Mouse (Mus musculus) erythroblast, adult 5-6 weeks (primary cell): ENCODE measurements around the gene Hadhb. TPM values are rescaled to one million over a fixed set of nuclear protein-coding genes. Genes with fewer than 3 reads are reported as not detected.
A peak's percentile ranks its signal among the peaks of the same experiment; 100 is the strongest.

Experiments used
- ATAC-seq: replicated peaks from 2 replicates; pipeline ENCODE4 v1.8.0; 2016; ENCODE audit warnings: moderate number of reproducible peaks, mild to moderate bottlenecking, moderate TSS enrichment, inconsistent platforms; ENCODE audit not compliant: poor library complexity, low FRiP score, severe bottlenecking
- total RNA-seq, 2 experiments: library from RNA; stranded (forward) in 1 of 2; stranded (reverse) in 1 of 2; fragments of 150-400 nt in 1 of 2; fragments of 200-764, 138-1000 nt in 1 of 2; gene quantifications; 2 replicates each; pipeline versions ENCODE4 v1.2.3 to v1.2.4; 2015 to 2017; ENCODE audit warnings: low replicate concordance in 2 of 2

Gene Hadhb
- total RNA-seq (2015; ENCODE audit: low replicate concordance) (36.1 and 37.4 TPM in 2 replicates), total RNA-seq (2017; ENCODE audit: low replicate concordance) (30.8 and 35.7 TPM in 2 replicates)

DNA sequence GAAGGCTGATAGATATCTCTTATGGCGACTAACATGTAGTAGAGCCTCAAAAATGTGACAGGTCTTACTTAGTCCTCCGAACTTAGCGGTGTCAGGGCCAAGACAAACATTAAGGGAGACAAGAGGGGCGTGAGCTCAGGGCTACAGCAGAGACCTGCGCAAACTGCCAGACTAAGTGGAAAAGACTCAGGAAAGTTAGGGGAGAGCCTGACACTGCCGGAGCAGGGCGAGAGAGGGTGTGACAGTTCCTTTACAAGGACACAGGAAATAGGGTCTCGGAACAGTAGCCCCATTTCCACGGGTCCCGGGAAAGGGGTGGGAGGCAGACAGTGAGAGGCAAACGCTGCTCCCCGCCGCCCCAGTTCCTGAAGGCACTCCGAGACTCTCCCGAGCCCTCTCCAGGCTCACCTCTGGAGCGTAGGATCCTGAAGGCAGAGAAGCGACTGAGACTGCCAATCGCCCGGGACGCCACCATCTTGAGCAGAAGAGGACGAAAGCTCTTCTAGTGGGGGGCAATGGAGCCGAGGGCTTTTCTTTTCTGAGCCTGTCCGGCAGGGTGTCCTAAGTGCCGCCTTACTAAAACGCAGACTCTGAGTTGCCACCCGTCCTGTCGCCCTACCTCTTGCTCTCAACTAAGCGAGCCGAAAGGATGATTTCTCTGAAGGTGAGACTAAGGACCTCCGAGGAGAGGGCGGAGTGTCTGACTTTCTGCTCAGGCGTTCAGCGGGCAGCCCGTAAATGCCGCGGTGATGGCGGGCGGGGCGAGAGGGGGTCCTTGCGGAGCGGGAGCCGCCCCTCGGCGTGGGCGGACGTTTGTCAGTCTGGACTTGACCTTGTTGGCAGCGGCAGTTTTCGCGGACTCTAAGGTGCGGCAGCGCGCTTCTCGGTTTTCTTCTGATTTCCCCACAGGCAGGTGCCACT is at the start of gene Hadhb, which contains the start of gene Hadha:
TSS of gene Hadhb (plus strand) at position 775 of the 921 bp plus-strand sequence.
TSS of gene Hadha (minus strand) at position 689 of the 921 bp plus-strand sequence.
- ATAC-seq, result peak; percentile 93

DNA sequence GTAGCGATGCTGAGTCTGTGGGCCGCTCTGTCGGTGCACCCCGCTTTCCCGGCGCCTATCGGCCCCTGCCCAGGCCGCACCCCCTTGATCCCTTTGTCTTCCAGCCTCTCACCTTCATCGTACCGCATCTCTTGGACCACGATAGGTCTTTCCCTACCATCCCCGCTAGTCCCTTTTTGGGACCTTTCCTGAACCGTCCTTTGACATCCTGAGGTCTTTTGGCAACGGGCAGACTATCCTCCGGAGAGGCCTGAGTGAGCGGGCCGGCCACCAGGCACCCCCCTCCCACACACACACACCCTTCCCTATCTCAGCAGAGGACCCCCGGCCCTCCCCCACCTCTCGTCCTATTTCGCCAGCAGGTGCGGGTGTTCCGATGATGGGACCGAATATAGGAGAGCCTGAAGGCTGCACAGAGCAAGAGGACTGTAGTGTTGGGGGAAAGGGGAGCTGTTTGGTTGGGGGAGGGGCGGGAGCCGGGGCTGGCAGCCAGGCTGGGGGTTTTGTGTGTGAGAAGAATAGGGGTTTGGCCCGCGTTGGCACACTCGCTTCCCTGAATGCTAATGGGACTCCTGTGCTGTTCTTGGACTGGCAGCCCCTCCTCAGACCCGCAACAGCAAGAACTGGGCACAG is 49.3 kb upstream of the Hadhb start, which contains the start of gene 3110082J24Rik:
TSS of gene 3110082J24Rik (minus strand) at position 419 of the 633 bp plus-strand sequence.
- ATAC-seq, result no peak

GRCm38 (mm10) chr5:30106756-30107155 is 48.3 kb upstream of the Hadhb start:
- ATAC-seq, result no peak

DNA sequence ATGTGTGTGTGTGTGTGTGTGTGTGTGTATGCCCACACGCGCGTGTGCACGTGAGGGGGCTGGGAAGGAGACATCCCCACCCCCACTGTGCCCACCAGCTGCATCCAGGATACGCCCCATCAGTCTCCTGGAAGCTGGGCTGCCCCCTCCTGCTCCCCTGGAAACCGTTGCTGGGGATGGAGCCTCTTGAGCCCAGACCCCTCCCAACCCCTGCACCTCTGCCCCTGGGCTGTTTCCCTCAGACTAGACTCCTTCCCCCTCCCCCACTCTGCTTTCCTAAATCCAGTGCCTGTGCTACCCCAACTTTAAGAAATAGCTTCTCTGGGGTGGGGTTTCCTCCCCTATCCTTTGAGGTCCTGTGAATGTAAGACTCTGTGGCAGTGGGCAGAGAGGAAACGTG is 47.9 kb upstream of the Hadhb start:
- no peak for ATAC-seq

DNA sequence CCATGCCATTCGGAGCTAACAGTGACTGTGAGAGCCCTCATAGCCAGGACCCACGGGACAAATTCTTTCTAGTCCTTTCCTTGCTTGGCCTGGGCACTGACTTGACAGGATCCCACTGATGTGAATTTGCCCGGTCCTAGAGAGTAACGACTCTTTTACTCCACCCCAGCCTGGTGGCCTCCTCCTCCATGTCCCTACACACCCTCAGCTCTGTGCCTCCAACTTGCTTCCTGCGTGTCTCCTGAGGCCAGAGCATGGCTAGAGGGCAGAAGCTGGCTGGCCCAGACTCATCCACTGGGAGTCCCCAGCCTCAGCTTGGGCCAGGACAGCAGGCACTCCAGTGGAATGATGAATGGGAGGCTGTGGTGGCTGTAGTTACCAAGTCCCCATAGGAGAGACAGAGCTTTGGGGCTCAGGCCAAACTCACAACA is 47.4 kb upstream of the Hadhb start:
- ATAC-seq, result no peak

DNA sequence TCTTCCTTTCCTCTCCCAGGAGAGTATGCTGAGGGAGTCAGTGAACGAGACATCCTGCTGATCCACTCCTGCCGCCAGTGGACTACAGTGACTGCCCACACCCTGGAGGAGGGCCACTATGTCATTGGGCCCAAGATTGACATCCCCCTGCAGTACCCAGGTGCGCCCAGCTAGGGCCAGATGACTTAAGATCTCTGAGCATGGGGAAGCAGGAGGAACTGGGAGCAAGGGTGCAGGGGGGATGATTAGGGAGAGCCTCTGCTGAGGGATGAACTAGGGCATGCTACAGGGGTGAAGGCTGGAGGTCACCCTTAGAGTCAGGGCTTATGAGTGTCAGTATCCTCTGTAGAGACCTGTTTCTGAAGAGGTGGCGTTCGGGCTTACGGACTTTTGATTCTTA is 46.8 kb upstream of the Hadhb start:
- no peak for ATAC-seq

DNA sequence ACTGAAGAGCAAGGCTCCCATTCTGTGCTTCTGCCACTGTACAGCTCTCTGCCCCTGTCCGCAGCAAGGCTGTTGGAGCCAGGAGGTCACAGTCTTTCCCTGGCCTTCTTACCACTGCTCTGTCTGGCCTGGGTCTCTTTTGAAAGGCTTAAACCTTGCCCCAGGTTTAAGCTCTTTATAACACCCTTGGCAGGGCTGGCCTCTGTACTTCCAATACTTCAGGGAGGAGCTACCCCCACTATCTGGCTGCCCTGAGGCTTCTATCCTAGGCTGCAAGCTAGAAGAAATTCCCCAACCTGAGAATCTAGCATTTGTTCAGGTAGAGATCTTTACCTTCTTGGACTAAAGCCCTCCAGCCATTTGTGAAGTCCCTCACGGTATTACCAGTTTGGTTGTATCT is 45.1 kb upstream of the Hadhb start:
- ATAC-seq, result no peak

- no peak for ATAC-seq
Observed at GRCm38 (mm10) chr5:30110371-30111060, 44.5 kb upstream of the Hadhb start.

GRCm38 (mm10) chr5:30111126-30111525 is 43.9 kb upstream of the Hadhb start:
- no peak for ATAC-seq

- no peak for ATAC-seq
Observed at GRCm38 (mm10) chr5:30111771-30112170, 43.3 kb upstream of the Hadhb start.

DNA sequence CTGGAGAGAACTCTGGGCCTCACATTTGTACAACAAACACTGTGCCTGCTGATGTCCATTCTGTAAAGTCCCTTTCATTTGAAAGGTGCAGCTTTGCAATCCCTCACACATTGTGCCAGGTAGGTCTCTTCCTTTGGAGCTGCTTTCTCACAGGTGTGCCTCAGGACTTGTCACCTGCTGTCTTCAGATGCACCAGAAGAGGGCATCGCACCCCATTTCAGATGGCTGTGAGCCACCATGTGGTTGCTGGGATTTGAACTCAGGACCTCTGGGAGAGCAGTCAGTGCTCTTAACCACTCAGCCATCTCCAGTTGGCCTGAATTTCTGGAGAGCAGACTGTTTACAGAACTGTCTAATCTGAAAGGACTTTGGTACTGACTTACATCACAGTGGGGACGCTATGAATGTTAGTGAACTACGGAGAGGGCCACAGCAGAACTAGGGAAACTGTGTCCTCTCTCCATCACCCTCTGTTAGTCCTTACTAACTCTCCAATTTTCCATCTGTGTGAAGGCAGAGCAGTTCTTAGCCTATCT is 42.4 kb upstream of the Hadhb start:
- no peak for ATAC-seq

DNA sequence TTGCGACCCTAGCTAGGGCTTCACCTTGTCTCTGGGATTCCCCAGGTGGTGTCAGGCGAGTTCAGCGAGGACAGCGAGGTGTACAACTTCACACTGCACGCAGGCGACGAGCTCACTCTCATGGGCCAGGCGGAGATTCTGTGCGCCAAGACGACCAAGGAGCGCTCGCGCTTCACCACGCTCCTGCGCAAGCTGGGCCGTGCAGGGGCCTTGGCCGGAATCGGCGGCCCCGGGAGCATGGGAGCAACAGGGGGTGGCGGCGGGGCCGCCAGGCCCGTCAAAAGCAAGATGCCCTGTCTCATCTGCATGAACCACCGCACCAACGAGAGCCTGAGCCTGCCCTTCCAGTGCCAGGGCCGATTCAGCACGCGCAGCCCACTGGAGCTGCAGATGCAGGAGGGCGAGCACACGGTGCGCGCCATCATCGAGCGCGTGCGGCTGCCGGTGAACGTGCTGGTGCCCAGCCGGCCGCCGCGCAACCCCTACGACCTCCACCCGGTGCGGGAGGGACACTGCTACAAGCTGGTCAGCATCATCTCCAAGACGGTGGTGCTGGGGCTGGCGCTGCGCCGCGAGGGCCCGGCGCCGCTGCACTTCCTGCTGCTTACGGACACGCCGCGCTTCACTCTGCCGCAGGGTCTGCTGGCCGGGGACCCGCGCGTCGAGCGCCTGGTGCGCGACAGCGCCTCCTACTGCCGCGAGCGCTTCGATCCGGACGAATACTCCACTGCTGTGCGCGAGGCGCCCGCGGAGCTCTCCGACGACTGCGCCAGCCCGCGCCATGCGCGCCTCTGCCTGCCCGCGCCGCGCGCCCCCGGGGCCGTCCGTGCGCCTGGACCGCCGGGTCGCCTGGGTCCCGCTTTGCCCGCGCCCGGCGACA is 40.9 kb upstream of the Hadhb start:
- no peak for ATAC-seq

GRCm38 (mm10) chr5:30114761-30115140 is 40.3 kb upstream of the Hadhb start:
- ATAC-seq, result no peak

DNA sequence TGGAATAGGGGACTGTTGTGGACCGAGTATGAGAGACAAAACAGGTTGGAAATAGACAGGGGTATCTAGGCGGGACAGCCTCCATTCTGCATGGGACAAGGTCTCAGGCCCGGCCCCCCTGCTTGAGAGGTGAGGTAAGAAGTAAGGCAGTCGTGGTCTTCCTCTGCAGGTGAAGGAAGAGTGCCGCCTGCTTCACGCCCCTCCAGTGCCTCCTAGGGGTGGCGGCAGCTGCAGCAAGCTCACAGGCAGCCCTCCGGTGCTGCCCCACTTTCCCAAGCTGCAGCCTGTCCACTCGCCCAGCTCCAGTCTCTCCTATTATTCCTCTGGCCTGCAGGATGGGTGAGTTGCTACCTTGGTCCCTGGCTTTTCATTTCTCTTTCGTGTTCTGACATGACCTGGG is 39.3 kb upstream of the Hadhb start:
- no peak for ATAC-seq

- ATAC-seq, result no peak
Observed at GRCm38 (mm10) chr5:30118018-30118417, 37.0 kb upstream of the Hadhb start.

DNA sequence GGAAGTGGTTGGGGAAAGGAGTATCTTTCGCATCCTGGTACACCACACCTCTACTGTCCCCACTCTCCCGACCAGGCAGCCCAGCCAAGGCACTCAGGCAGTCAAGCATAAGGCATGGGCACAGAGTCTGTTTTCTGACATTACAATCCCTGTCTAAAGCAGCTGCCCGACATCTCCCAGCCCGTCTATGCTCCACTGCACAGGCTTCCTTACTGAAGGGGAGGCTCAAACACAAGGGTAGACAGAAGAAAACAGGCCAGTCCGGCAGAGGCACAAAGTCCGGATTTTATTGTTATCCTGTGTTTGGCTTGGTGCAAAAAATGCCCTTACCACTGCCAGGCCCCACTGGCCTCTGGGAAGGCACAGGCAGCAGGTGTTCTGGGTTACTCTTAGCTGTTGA is 35.9 kb upstream of the Hadhb start:
- ATAC-seq, result no peak

DNA sequence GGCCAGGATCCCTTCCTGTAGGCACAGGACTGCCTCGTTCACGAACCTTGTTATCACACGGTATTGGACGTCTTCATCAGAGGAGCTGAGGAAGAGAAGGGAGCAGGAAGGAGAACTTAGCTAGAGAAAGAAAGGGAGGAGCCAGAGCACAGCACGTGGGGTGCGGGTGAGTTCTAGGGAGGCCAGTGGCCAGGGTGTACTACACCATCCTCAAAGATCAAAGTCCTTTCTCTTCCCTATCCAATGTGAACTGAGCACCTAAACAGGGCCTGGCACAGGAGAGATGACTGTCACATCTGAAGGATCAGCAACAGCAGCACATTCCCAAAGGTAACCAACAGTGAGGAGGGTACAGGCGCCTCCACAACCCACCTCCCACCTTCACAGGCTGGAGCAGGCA is 34.9 kb upstream of the Hadhb start:
- ATAC-seq, result no peak

- no peak for ATAC-seq
Observed at GRCm38 (mm10) chr5:30122481-30122880, 32.6 kb upstream of the Hadhb start.

- peak; percentile 60; the same call in 1 of the 2 replicates for ATAC-seq
Observed at GRCm38 (mm10) chr5:30125587-30125986, 29.5 kb upstream of the Hadhb start.
